In the genomic region with DNA sequence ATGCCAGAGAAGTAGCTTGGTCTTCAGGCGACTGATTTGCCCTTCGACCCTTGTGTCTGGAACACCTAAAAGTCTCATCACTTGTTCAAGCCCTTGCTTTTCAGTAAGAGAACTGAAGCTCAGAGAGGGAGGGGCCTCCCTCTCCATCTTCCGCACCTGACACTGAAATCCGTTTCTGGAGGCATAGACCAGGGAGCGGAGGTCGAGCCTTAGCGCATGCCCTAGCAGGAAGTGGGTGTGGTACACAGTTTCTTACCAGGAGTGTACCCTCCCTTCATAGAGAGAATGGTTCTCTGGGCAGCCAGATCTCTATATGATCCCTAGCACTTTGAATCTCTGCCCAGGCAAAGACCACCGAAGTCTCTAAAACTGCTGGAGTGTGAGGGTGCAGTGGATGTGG, we compare ENCODE assay signal across 14 mouse cellular contexts. TPM values are rescaled to one million over a fixed set of nuclear protein-coding genes. Genes with fewer than 3 reads are reported as not detected.
DNase-seq lines count a peak whose midpoint lies in the region; ATAC-seq lines count a peak whose summit lies in the region.
"Had no signal": no experiment of that assay in that cellular context is flagged by ENCODE, and none has a peak within 500 bp of the region (broad histone marks: within the 10 kb centered on the region; RNA-seq: fewer than 3 reads in every experiment).

No protein-coding gene starts in this region.

- H3K9ac ChIP-seq in forebrain, embryonic 12.5 days = 0 out of 2 replicates have a peak overlapping the region, but pooled peaks have one; percentile 40
- H3K9ac ChIP-seq in forebrain, embryonic 11.5 days (ENCODE audit: low read length) = no peak overlapping the region
- H3K9ac ChIP-seq in hindbrain, embryonic 14.5 days = peak overlapping the region; percentile 31; the same call in 1 of the 2 replicates

- no peaks in the 10 kb centered on the region for H3K9me3 ChIP-seq in forebrain, embryonic 12.5 days
- no peaks in the 10 kb centered on the region for H3K9me3 ChIP-seq in forebrain, embryonic 11.5 days (ENCODE audit: control insufficient read depth, low read length)
- H3K9me3 ChIP-seq in hindbrain, embryonic 14.5 days (ENCODE audit: control insufficient read depth, low read length) = no peaks in the 10 kb centered on the region
- H3K9me3 ChIP-seq: heart, embryonic 15.5 days; neural tube, embryonic 12.5 days had no signal

- no peak for DNase-seq in forebrain, embryonic 11.5 days (ENCODE audit: low spot score)
- DNase-seq in CD4-positive, CD25-positive, alpha-beta regulatory T cell, adult 2 months (ENCODE audit: low read depth, low spot score) = peak; percentile 75
- no peak for DNase-seq in hindbrain, embryonic 14.5 days (ENCODE audit: low spot score)
- peak; percentile 82 for DNase-seq in naive thymus-derived CD4-positive, alpha-beta T cell, adult 2 months (ENCODE audit: low read depth)
- DNase-seq in right cerebral cortex, adult 18-20 months = no peak
- DNase-seq in layer of hippocampus, postnatal 10 days (ENCODE audit: low spot score in 2 of 2) = no peak
- DNase-seq in embryo, embryonic 10.5 days (ENCODE audit: low spot score) = no peak
- DNase-seq: embryo, embryonic 11 days; kidney, postnatal 14 days; liver; lung, postnatal 36 days had no signal

- H3K36me3 ChIP-seq in forebrain, embryonic 12.5 days (replicated peaks) = peaks cover 27% of the 10 kb centered on the region
- no peaks in the 10 kb centered on the region for H3K36me3 ChIP-seq in forebrain, embryonic 11.5 days (ENCODE audit: control insufficient read depth, insufficient read depth, low read length)
- H3K36me3 ChIP-seq in hindbrain, embryonic 14.5 days (replicated peaks; ENCODE audit: control insufficient read depth, insufficient read depth) = peaks cover 55% of the 10 kb centered on the region

- H3K27ac ChIP-seq in forebrain, embryonic 12.5 days = peak overlapping the region; percentile 59; the same call in 1 of the 2 replicates
- no peak overlapping the region for H3K27ac ChIP-seq in forebrain, embryonic 11.5 days (ENCODE audit: low read depth, low read length)
- H3K27ac ChIP-seq in hindbrain, embryonic 14.5 days = peak overlapping the region; percentile 82
- H3K27ac ChIP-seq: neural tube, embryonic 12.5 days had no signal

- no peak for ATAC-seq in forebrain, embryonic 12.5 days (ENCODE audit: low FRiP score)
- ATAC-seq in forebrain, embryonic 11.5 days (replicated peaks; ENCODE audit: low FRiP score) = no peak
- no peak for ATAC-seq in hindbrain, embryonic 14.5 days (ENCODE audit: low FRiP score)

- H3K4me2 ChIP-seq in forebrain, embryonic 12.5 days = no peak overlapping the region
- H3K4me2 ChIP-seq in forebrain, embryonic 11.5 days (ENCODE audit: low read depth, low read length, severe bottlenecking) = no peak overlapping the region
- no peak overlapping the region for H3K4me2 ChIP-seq in hindbrain, embryonic 14.5 days (replicated peaks)
- H3K4me2 ChIP-seq: heart, embryonic 15.5 days; neural tube, embryonic 12.5 days had no signal

- WGBS in forebrain, embryonic 12.5 days = 64% methylated on average over 8 of the region's 8 CpGs
- WGBS in forebrain, embryonic 11.5 days = 59% methylated on average over 8 of the region's 8 CpGs
- WGBS in hindbrain, embryonic 14.5 days = 57% methylated on average over 8 of the region's 8 CpGs

- H3K4me3 ChIP-seq in forebrain, embryonic 12.5 days (replicated peaks) = no peak overlapping the region
- no peak overlapping the region for H3K4me3 ChIP-seq in forebrain, embryonic 11.5 days (ENCODE audit: low read depth, low read length)
- H3K4me3 ChIP-seq in hindbrain, embryonic 14.5 days (replicated peaks; ENCODE audit: low read length) = no peak overlapping the region
- H3K4me3 ChIP-seq: heart, embryonic 15.5 days; neural tube, embryonic 12.5 days had no signal

- peaks cover 39% of the 10 kb centered on the region for H3K4me1 ChIP-seq in forebrain, embryonic 12.5 days
- peaks cover 18% of the 10 kb centered on the region for H3K4me1 ChIP-seq in forebrain, embryonic 11.5 days (replicated peaks; ENCODE audit: control insufficient read depth, insufficient read depth, low read length)
- peaks cover 37% of the 10 kb centered on the region for H3K4me1 ChIP-seq in hindbrain, embryonic 14.5 days (replicated peaks; ENCODE audit: control insufficient read depth, insufficient read depth, low read length)

- no peaks in the 10 kb centered on the region for H3K27me3 ChIP-seq in forebrain, embryonic 12.5 days
- no peaks in the 10 kb centered on the region for H3K27me3 ChIP-seq in forebrain, embryonic 11.5 days (ENCODE audit: control insufficient read depth, insufficient read depth, low read length)
- H3K27me3 ChIP-seq in hindbrain, embryonic 14.5 days (ENCODE audit: control insufficient read depth, insufficient read depth, low read length) = no peaks in the 10 kb centered on the region
- H3K27me3 ChIP-seq: heart, embryonic 15.5 days; neural tube, embryonic 12.5 days had no signal

RNA-seq across cellular contexts. Expression of a gene that starts 57.1 kb away (rescaled TPM):
- 36.4 and 42.5 TPM in 2 replicates for polyA plus RNA-seq in forebrain, embryonic 12.5 days (2016; fragmentation: Nextera tagmentation; extraction: Ambion mirVana)
- 28.8 and 33.2 TPM in 2 replicates for polyA plus RNA-seq in forebrain, embryonic 11.5 days (2014; fragmentation: Nextera tagmentation; extraction: Ambion mirVana)
- 21.0 and 23.9 TPM in 2 replicates for polyA plus RNA-seq in hindbrain, embryonic 14.5 days (2014; fragmentation: Nextera tagmentation; extraction: Ambion mirVana)
- total RNA-seq in layer of hippocampus, postnatal 10 days (2021) = 10 to 100 TPM; 42.3 to 42.7 TPM

Comparison
In these comparisons a context has a peak if more than half of its experiments do, and no peak if none do; other contexts are left out.
1. DNase-seq: peak in CD4-positive, CD25-positive, alpha-beta regulatory T cell, adult 2 months (single experiment) and naive thymus-derived CD4-positive, alpha-beta T cell, adult 2 months (single experiment); none in forebrain, embryonic 11.5 days (single experiment), hindbrain, embryonic 14.5 days (single experiment), right cerebral cortex, adult 18-20 months (single experiment), layer of hippocampus, postnatal 10 days (0 of 2) and embryo, embryonic 10.5 days (single experiment).